Mouse (Mus musculus) embryo, embryonic 10 days (tissue): ENCODE measurements around the gene Mgat4e.

ENCODE experiments used
- DNase-seq: peaks from one replicate; pipeline ENCODE4 v3.0.0-alpha.2; 2015; ENCODE audit warnings: low spot score

Gene Mgat4e

GRCm38 (mm10) chr1:134549632-134550132 lies at the start of gene Mgat4e:
Gene Mgat4e (minus strand): TSS chr1:134549682.
- no peak for DNase-seq

GRCm38 (mm10) chr1:134597339-134598054 lies 48.0 kb upstream of the Mgat4e start:
- no peak for DNase-seq

GRCm38 (mm10) chr1:134591773-134592172 lies 42.3 kb upstream of the Mgat4e start:
- DNase-seq = no peak

- DNase-seq = no peak
These were observed 40.2 kb upstream of the Mgat4e start for GRCm38 (mm10) chr1:134589676-134590075.

- DNase-seq = no peak
These were observed 34.1 kb upstream of the Mgat4e start for GRCm38 (mm10) chr1:134583560-134583959.

GRCm38 (mm10) chr1:134580796-134581195 lies 31.3 kb upstream of the Mgat4e start:
- no peak for DNase-seq

- DNase-seq = no peak
These were observed 28.1 kb upstream of the Mgat4e start for GRCm38 (mm10) chr1:134577384-134578120.

- DNase-seq = no peak
These were observed 24.4 kb upstream of the Mgat4e start for GRCm38 (mm10) chr1:134573932-134574315.

- no peak for DNase-seq
These were observed 23.9 kb upstream of the Mgat4e start for GRCm38 (mm10) chr1:134573300-134573931.

- no peak for DNase-seq
These were observed 21.1 kb upstream of the Mgat4e start for GRCm38 (mm10) chr1:134570631-134571030.

- no peak for DNase-seq
These were observed 20.7 kb upstream of the Mgat4e start for GRCm38 (mm10) chr1:134570171-134570570.

- no peak for DNase-seq
These were observed 18.0 kb upstream of the Mgat4e start for GRCm38 (mm10) chr1:134567511-134567910.

GRCm38 (mm10) chr1:134563726-134564125 lies 14.2 kb upstream of the Mgat4e start:
- DNase-seq = no peak

GRCm38 (mm10) chr1:134562457-134562856 lies 13.0 kb upstream of the Mgat4e start:
- DNase-seq = no peak

- DNase-seq = no peak
These were observed 12.3 kb upstream of the Mgat4e start for GRCm38 (mm10) chr1:134561770-134562143.

- peak; percentile 42 for DNase-seq
These were observed 11.6 kb upstream of the Mgat4e start for GRCm38 (mm10) chr1:134560801-134561769.

- DNase-seq = no peak
These were observed 10.9 kb upstream of the Mgat4e start for GRCm38 (mm10) chr1:134560396-134560795.

- DNase-seq = peak; percentile 92
These were observed 10.5 kb upstream of the Mgat4e start, which contains the start of gene Kdm5b for GRCm38 (mm10) chr1:134559976-134560375. Gene Kdm5b (plus strand): TSS chr1:134560171.

- DNase-seq = no peak
These were observed 9.7 kb upstream of the Mgat4e start for GRCm38 (mm10) chr1:134559226-134559625.

- no peak for DNase-seq
These were observed 9.0 kb upstream of the Mgat4e start for GRCm38 (mm10) chr1:134558511-134558910.

GRCm38 (mm10) chr1:134556671-134557218 lies 7.3 kb upstream of the Mgat4e start:
- peak; percentile 95 for DNase-seq
